ENCODE assay signal across 10 mouse cellular contexts in the genomic region with DNA sequence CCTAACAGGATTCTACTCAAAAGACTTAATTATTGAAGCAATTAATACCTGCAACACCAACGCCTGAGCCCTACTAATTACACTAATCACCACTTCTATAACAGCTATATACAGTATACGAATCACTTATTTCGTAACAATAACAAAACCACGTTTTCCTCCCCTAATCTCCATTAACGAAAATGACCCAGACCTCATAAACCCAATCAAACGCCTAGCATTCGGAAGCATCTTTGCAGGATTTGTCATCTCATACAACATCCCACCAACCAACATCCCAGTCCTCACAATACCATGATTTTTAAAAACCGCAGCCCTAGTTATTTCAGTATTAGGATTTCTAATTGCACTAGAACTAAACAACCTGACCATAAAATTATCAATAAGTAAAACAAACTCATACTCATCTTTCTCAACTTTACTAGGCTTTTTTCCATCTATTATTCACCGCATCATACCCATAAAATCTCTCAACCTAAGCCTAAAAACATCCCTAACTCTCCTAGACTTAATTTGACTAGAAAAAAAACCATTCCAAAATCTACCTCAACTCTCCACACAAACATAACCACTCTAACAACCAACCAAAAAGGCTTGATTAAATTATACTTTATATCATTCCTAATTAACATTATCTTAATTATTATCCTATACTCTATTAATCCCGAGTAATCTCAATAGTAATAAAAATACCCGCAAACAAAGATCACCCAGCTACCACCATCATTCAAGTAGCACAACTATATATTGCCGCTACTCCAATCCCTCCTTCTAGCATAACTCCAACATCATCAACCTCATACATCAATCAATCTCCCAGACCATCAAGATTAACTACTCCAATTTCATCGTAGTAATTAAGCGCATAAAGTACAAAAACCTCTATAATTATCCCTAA.
DNase-seq lines count a peak whose midpoint lies in the region; ATAC-seq lines count a peak whose summit lies in the region.
"Had no signal": no experiment of that assay in that cellular context is flagged by ENCODE, and none has a peak within 500 bp of the region (broad histone marks: within the 10 kb centered on the region; RNA-seq: fewer than 3 reads in every experiment).

No protein-coding gene starts in this region.

- no peak overlapping the region for H3K9ac ChIP-seq in forebrain, embryonic 11.5 days (ENCODE audit: low read length)
- no peak overlapping the region for H3K9ac ChIP-seq in forebrain, embryonic 14.5 days (ENCODE audit: low read length)
- H3K9ac ChIP-seq in liver, embryonic 13.5 days = no peak overlapping the region

- no peak overlapping the region for H3K4me3 ChIP-seq in forebrain, embryonic 11.5 days (ENCODE audit: low read depth, low read length)
- no peak overlapping the region for H3K4me3 ChIP-seq in forebrain, embryonic 10.5 days
- H3K4me3 ChIP-seq in forebrain, embryonic 14.5 days (ENCODE audit: low read depth, low read length) = no peak overlapping the region
- H3K4me3 ChIP-seq in liver, embryonic 13.5 days (replicated peaks) = no peak overlapping the region

- WGBS in forebrain, embryonic 11.5 days = 90% methylated on average over 14 of the region's 14 CpGs
- 90% methylated on average over 14 of the region's 14 CpGs for WGBS in forebrain, embryonic 10.5 days
- 79% methylated on average over 14 of the region's 14 CpGs for WGBS in forebrain, embryonic 14.5 days
- WGBS in liver, embryonic 13.5 days (ENCODE audit: insufficient replicate concordance) = 77% methylated on average over 14 of the region's 14 CpGs

- H3K4me1 ChIP-seq in forebrain, embryonic 11.5 days (replicated peaks; ENCODE audit: control insufficient read depth, insufficient read depth, low read length) = no peaks in the 10 kb centered on the region
- no peaks in the 10 kb centered on the region for H3K4me1 ChIP-seq in forebrain, embryonic 10.5 days
- H3K4me1 ChIP-seq in forebrain, embryonic 14.5 days (ENCODE audit: control insufficient read depth, insufficient read depth, low read length) = no peaks in the 10 kb centered on the region
- H3K4me1 ChIP-seq in liver, embryonic 13.5 days (replicated peaks) = no peaks in the 10 kb centered on the region

- DNase-seq in forebrain, embryonic 11.5 days (ENCODE audit: low spot score) = no peak
- DNase-seq in forebrain, embryonic 10.5 days (ENCODE audit: extremely low spot score, low spot score) = no peak
- peak; percentile 32 for DNase-seq in 3T3-L1 (ENCODE audit: low read depth, low spot score)
- DNase-seq in forebrain, embryonic 14.5 days (ENCODE audit: low spot score) = no peak
- DNase-seq in liver, embryonic 13.5 days = no peak
- DNase-seq in urinary bladder, postnatal 25 days (ENCODE audit: low spot score) = no peak
- DNase-seq in urinary bladder, adult 2 months (ENCODE audit: low spot score) = no peak
- DNase-seq in spleen, postnatal 10 days (ENCODE audit: low spot score in 2 of 2) = no peak
- DNase-seq: cerebellum, adult 11-12 months had no signal

- no peak overlapping the region for H3K27ac ChIP-seq in forebrain, embryonic 11.5 days (ENCODE audit: low read depth, low read length)
- no peak overlapping the region for H3K27ac ChIP-seq in forebrain, embryonic 10.5 days
- H3K27ac ChIP-seq in forebrain, embryonic 14.5 days (ENCODE audit: low read depth, low read length) = no peak overlapping the region
- H3K27ac ChIP-seq in liver, embryonic 13.5 days = no peak overlapping the region

- no peaks in the 10 kb centered on the region for H3K27me3 ChIP-seq in forebrain, embryonic 11.5 days (ENCODE audit: control insufficient read depth, insufficient read depth, low read length)
- no peaks in the 10 kb centered on the region for H3K27me3 ChIP-seq in forebrain, embryonic 10.5 days (ENCODE audit: poor library complexity, severe bottlenecking)
- no peaks in the 10 kb centered on the region for H3K27me3 ChIP-seq in forebrain, embryonic 14.5 days (replicated peaks; ENCODE audit: control insufficient read depth, insufficient read depth, low read length)
- no peaks in the 10 kb centered on the region for H3K27me3 ChIP-seq in liver, embryonic 13.5 days
- H3K27me3 ChIP-seq: CH12.LX had no signal

- no peak overlapping the region for H3K4me2 ChIP-seq in forebrain, embryonic 11.5 days (ENCODE audit: low read depth, low read length, severe bottlenecking)
- no peak overlapping the region for H3K4me2 ChIP-seq in forebrain, embryonic 14.5 days (ENCODE audit: low read length)
- no peak overlapping the region for H3K4me2 ChIP-seq in liver, embryonic 13.5 days

- H3K9me3 ChIP-seq in forebrain, embryonic 11.5 days (ENCODE audit: control insufficient read depth, low read length) = no peaks in the 10 kb centered on the region
- H3K9me3 ChIP-seq in forebrain, embryonic 10.5 days = no peaks in the 10 kb centered on the region
- H3K9me3 ChIP-seq in forebrain, embryonic 14.5 days (replicated peaks; ENCODE audit: control insufficient read depth, low read length) = no peaks in the 10 kb centered on the region
- H3K9me3 ChIP-seq in liver, embryonic 13.5 days (replicated peaks) = no peaks in the 10 kb centered on the region

- no peaks in the 10 kb centered on the region for H3K36me3 ChIP-seq in forebrain, embryonic 11.5 days (ENCODE audit: control insufficient read depth, insufficient read depth, low read length)
- no peaks in the 10 kb centered on the region for H3K36me3 ChIP-seq in forebrain, embryonic 10.5 days (replicated peaks)
- no peaks in the 10 kb centered on the region for H3K36me3 ChIP-seq in forebrain, embryonic 14.5 days (ENCODE audit: control insufficient read depth, insufficient read depth, low read length)
- H3K36me3 ChIP-seq in liver, embryonic 13.5 days = no peaks in the 10 kb centered on the region

- ATAC-seq in forebrain, embryonic 11.5 days (replicated peaks; ENCODE audit: low FRiP score) = peak; percentile 100
- ATAC-seq in forebrain, embryonic 14.5 days = peak; percentile 100
- ATAC-seq in liver, embryonic 13.5 days (ENCODE audit: low read depth) = peak; percentile 100
